Mouse (Mus musculus) stomach, embryonic 14.5 days (tissue): ENCODE data around the gene Tecta. TPM values are rescaled to one million over a fixed set of nuclear protein-coding genes. Genes with fewer than 3 reads are reported as not detected.

Experiments used
- ATAC-seq: fragments of 200-750 bp; cut with Nextera tagmentation; 2 replicates; pipeline ENCODE4 v1.8.0; 2017; ENCODE audit warnings: low read depth, moderate TSS enrichment; ENCODE audit not compliant: insufficient number of reproducible peaks, insufficient read depth, low FRiP score
- H3K27ac ChIP-seq: fragments of 300-500 bp; sonication (generic); 2 replicates; pipeline ENCODE4 v1.5.1; 2014; ENCODE audit warnings: mild to moderate bottlenecking, low read length, moderate library complexity, mixed read lengths
- H3K27me3 ChIP-seq: fragments of 300-500 bp; sonication (generic); 2 replicates; pipeline ENCODE4 v1.6.1; 2014; ENCODE audit warnings: low read length, control low read depth, mixed read lengths; ENCODE audit not compliant: control insufficient read depth, insufficient read depth
- H3K36me3 ChIP-seq: fragments of 300-500 bp; sonication (generic); 2 replicates; pipeline ENCODE4 v1.6.1; 2014; ENCODE audit warnings: mild to moderate bottlenecking, control low read depth, low read length, moderate library complexity, mixed read lengths; ENCODE audit not compliant: control insufficient read depth, insufficient read depth
- H3K4me1 ChIP-seq: fragments of 300-500 bp; sonication (generic); 2 replicates; pipeline ENCODE4 v1.6.1; 2014; ENCODE audit warnings: low read length, control low read depth, mixed read lengths; ENCODE audit not compliant: control insufficient read depth, insufficient read depth
- H3K4me2 ChIP-seq: fragments of 300-500 bp; sonication (generic); replicated peaks from 2 replicates; pipeline ENCODE4 v1.6.1; 2014; ENCODE audit warnings: low read depth, low read length, control low read depth
- H3K4me3 ChIP-seq: fragments of 300-500 bp; sonication (generic); 2 replicates; pipeline ENCODE4 v1.5.1; 2014; ENCODE audit warnings: low read depth, low read length, control low read depth
- H3K9ac ChIP-seq: fragments of 300-500 bp; sonication (generic); replicated peaks from 2 replicates; pipeline ENCODE4 v1.6.1; 2014; ENCODE audit warnings: low read depth, mild to moderate bottlenecking, control low read depth, low read length, moderate library complexity, mixed read lengths
- H3K9me3 ChIP-seq: fragments of 300-500 bp; sonication (generic); 2 replicates; pipeline ENCODE4 v1.6.1; 2016; ENCODE audit warnings: low read depth, low read length, control low read depth; ENCODE audit not compliant: control insufficient read depth
- WGBS: fragments of 180-500 bp; shearing (Covaris S2); extraction: QIAGEN DNeasy Blood & Tissue Kit; methylation state at CpG from one replicate; pipeline ENCODE4 v1.1.7; 2014; 5-methylcytosine and 5-hydroxymethylcytosine counted together
- polyA plus RNA-seq: library from polyadenylated mRNA; unstranded; fragments of >200 nt; fragmentation: Nextera tagmentation; extraction: Ambion mirVana; gene quantifications from 2 replicates; pipeline ENCODE4 v1.2.1, GENCODE M21; 2014

The Tecta gene
- 0.71 and 1.9 TPM in 2 replicates for polyA plus RNA-seq

GRCm38 (mm10) chr9:42399829-42400228, at the start of gene Tecta:
Gene Tecta (minus strand): TSS chr9:42399929.
- Histone ChIP-seq H3K4me3 (no peak within 1 kb of the TSS), H3K4me2 (no peak within 1 kb of the TSS), H3K36me3 (no peaks in the 10 kb centered on the region), H3K9me3 (no peaks in the 10 kb centered on the region), H3K27ac (no peak within 1 kb of the TSS), H3K9ac (no peak within 1 kb of the TSS), H3K27me3 (no peaks in the 10 kb centered on the region), H3K4me1 (no peaks in the 10 kb centered on the region)
- no peak for ATAC-seq
- 80% methylated on average over 6 of the region's 6 CpGs for WGBS

- Histone ChIP-seq H3K4me2 (no peak overlapping the region), H3K9me3 (no peaks in the 10 kb centered on the region), H3K27ac (no peak overlapping the region), H3K4me3 (no peak overlapping the region), H3K36me3 (peaks cover 24% of the 10 kb centered on the region), H3K9ac (no peak overlapping the region), H3K4me1 (no peaks in the 10 kb centered on the region), H3K27me3 (no peaks in the 10 kb centered on the region)
- 72% methylated on average over 6 of the region's 6 CpGs for WGBS
- no peak for ATAC-seq
These were observed 49.3 kb upstream of the Tecta start for GRCm38 (mm10) chr9:42449043-42449442.

- Histone ChIP-seq H3K9ac (no peak overlapping the region), H3K4me1 (no peaks in the 10 kb centered on the region), H3K4me2 (no peak overlapping the region), H3K27me3 (no peaks in the 10 kb centered on the region), H3K36me3 (peaks cover 39% of the 10 kb centered on the region; the same call in 1 of the 2 replicates), H3K27ac (no peak overlapping the region), H3K4me3 (no peak overlapping the region), H3K9me3 (no peaks in the 10 kb centered on the region)
- ATAC-seq = no peak
- WGBS = 83% methylated on average over 8 of the region's 8 CpGs
These were observed 42.4 kb upstream of the Tecta start for GRCm38 (mm10) chr9:42442100-42442499.

DNA sequence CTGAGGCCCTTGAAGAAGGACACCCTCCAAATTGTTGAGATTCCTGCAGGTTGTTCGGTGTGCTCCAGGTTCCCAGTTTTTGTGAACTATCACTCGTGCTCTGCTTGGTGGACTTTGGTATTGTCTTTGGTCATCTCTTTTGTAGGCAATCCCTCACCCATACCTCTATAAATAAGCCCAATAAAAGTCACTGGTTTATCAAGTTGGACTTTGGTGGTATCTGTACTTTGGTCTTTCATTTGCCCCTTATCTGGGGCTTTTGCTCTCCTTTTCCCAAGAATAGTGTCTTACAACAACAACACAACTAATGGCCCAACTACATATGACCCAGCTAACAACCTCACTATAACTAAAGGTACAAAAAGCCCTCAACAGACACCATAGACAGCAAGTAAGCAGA, 41.5 kb upstream of the Tecta start:
- Histone ChIP-seq H3K4me3 (no peak overlapping the region), H3K9me3 (no peaks in the 10 kb centered on the region), H3K4me2 (no peak overlapping the region), H3K36me3 (peaks cover 45% of the 10 kb centered on the region), H3K9ac (no peak overlapping the region), H3K27me3 (no peaks in the 10 kb centered on the region), H3K27ac (no peak overlapping the region), H3K4me1 (no peaks in the 10 kb centered on the region)
- WGBS = 89% methylated on average over 2 of the region's 2 CpGs
- no peak for ATAC-seq

- Histone ChIP-seq H3K27me3 (no peaks in the 10 kb centered on the region), H3K36me3 (peaks cover 42% of the 10 kb centered on the region), H3K4me2 (no peak overlapping the region), H3K4me1 (no peaks in the 10 kb centered on the region), H3K27ac (no peak overlapping the region), H3K9me3 (no peaks in the 10 kb centered on the region), H3K4me3 (no peak overlapping the region), H3K9ac (no peak overlapping the region)
- no peak for ATAC-seq
- 57% methylated on average over 4 of the region's 4 CpGs for WGBS
These were observed 39.7 kb upstream of the Tecta start for GRCm38 (mm10) chr9:42439446-42439845.

GRCm38 (mm10) chr9:42432155-42432554, 32.4 kb upstream of the Tecta start:
- H3K9ac ChIP-seq = no peak overlapping the region
- no peaks in the 10 kb centered on the region for H3K4me1 ChIP-seq
- no peaks in the 10 kb centered on the region for H3K27me3 ChIP-seq
- H3K27ac ChIP-seq = no peak overlapping the region
- H3K4me2 ChIP-seq = no peak overlapping the region
- ATAC-seq = no peak
- no peaks in the 10 kb centered on the region for H3K9me3 ChIP-seq
- peaks cover 23% of the 10 kb centered on the region for H3K36me3 ChIP-seq
- H3K4me3 ChIP-seq = no peak overlapping the region
- 96% methylated on average over 2 of the region's 2 CpGs for WGBS

DNA sequence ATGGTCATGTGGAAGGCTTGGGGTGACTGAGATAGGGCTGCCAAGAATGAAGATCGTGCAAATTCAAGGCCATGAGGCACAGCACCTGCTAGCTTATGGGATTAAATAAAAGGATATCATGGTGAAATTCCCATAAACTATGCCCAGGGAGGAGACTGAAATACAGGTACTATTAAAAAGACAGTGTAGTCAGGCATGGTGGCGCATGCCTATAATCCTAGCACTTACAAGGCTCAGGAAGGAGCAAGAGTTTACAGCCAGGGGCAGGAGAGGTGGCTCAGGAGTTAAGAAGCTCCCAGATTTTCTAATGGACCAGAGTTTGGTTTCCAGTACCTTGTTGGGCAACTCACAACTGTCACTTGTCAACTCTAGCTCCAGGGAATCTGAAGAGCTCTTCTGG, 31.9 kb upstream of the Tecta start:
- Histone ChIP-seq H3K27ac (no peak overlapping the region), H3K4me1 (no peaks in the 10 kb centered on the region), H3K36me3 (peaks cover 17% of the 10 kb centered on the region), H3K9ac (no peak overlapping the region), H3K9me3 (no peaks in the 10 kb centered on the region), H3K4me2 (no peak overlapping the region), H3K4me3 (no peak overlapping the region), H3K27me3 (no peaks in the 10 kb centered on the region)
- no peak for ATAC-seq
- WGBS = 91% methylated on average over 2 of the region's 2 CpGs

DNA sequence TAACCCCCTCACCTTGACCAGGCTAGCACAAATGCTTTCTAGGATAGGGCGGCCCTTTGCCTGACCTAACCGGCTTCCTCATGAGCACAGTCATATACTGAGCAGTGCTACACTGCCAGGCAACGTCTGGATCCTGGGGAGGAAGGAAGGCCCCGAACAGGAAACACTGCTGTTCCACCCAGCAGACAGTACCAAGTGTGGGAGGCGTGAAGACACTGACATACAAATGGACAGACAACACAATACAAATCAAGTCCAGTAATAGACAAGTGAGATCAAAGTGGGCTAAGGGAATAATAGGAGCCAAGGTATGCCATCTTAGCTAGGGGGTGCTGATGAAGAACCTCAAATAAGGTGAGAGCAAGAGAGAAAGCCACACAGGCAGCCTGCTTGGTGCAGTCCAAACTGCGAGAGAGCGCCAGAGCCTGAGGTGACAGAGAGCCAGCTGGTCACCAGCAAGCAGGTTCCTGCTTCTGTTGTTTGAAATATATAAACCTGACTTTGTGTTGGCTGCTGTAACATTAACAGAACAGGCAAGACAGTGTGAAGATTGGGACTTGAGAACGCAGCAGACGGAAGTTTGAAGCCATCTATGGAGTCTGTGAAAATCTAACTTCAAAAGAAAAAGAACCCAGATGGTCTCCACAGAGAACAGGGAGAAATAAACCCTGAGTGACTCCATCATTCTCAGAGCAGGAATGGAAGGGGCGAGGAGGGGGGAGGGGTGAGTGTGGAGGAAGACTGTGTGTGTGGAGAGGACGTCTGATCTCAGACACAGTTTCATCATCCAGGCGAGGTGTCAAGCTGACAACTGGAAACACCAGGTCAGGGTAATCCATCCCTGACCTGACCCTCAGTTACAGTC, 28.6 kb upstream of the Tecta start:
- no peaks in the 10 kb centered on the region for H3K4me1 ChIP-seq
- H3K36me3 ChIP-seq = peaks cover 7% of the 10 kb centered on the region
- no peaks in the 10 kb centered on the region for H3K9me3 ChIP-seq
- no peak overlapping the region for H3K4me3 ChIP-seq
- no peak overlapping the region for H3K9ac ChIP-seq
- no peak for ATAC-seq
- no peak overlapping the region for H3K27ac ChIP-seq
- no peak overlapping the region for H3K4me2 ChIP-seq
- H3K27me3 ChIP-seq = no peaks in the 10 kb centered on the region
- WGBS = 58% methylated on average over 12 of the region's 12 CpGs
